ENCODE assay signal across 23 mouse cellular contexts in genomic region chr9:48725918-48726317, GRCm38 (mm10).
"Had no signal": no experiment of that assay in that cellular context is flagged by ENCODE, and none has a peak within 500 bp of the region (broad histone marks: within the 10 kb centered on the region; RNA-seq: fewer than 3 reads in every experiment).

No protein-coding gene starts in this region.

- H3K9me3 ChIP-seq: limb, embryonic 12.5 days; limb, embryonic 15.5 days; midbrain, embryonic 12.5 days; midbrain, embryonic 15.5 days; neural tube, embryonic 13.5 days; stomach, embryonic 15.5 days had no signal

- H3K27ac ChIP-seq: kidney, postnatal 0 days; limb, embryonic 12.5 days; limb, embryonic 15.5 days; liver, embryonic 14.5 days; midbrain, embryonic 12.5 days; midbrain, embryonic 15.5 days; neural tube, embryonic 13.5 days; stomach, embryonic 15.5 days had no signal

- ATAC-seq: intestine, postnatal 0 days; liver, postnatal 0 days; midbrain, embryonic 15.5 days had no signal

- H3K4me2 ChIP-seq: limb, embryonic 12.5 days; limb, embryonic 15.5 days; liver, embryonic 11.5 days; lung, embryonic 14.5 days; midbrain, embryonic 12.5 days; midbrain, embryonic 15.5 days; neural tube, embryonic 13.5 days; stomach, embryonic 15.5 days had no signal

- H3K9ac ChIP-seq: limb, embryonic 12.5 days; limb, embryonic 15.5 days; liver, embryonic 14.5 days; liver, postnatal 0 days; lung, embryonic 14.5 days; midbrain, embryonic 12.5 days; midbrain, embryonic 15.5 days; neural tube, embryonic 13.5 days; stomach, embryonic 15.5 days had no signal

- DNase-seq: kidney, adult 2 months; kidney, postnatal 36 days; layer of hippocampus, adult 9-11 months; left cerebral cortex, postnatal 4 days; liver, postnatal 0 days; lung, embryonic 14.5 days; lung, postnatal 10 days; lung, postnatal 4 days; retina, postnatal 1 day; right cerebral cortex, postnatal 25 days; spleen, adult 18-20 months; thymus, postnatal 25 days had no signal

- H3K4me3 ChIP-seq: limb, embryonic 12.5 days; limb, embryonic 15.5 days; midbrain, embryonic 12.5 days; midbrain, embryonic 15.5 days; myocyte; neural tube, embryonic 13.5 days; stomach, embryonic 15.5 days had no signal

- H3K27me3 ChIP-seq: midbrain, embryonic 12.5 days; midbrain, embryonic 15.5 days had no signal

- H3K36me3 ChIP-seq: limb, embryonic 12.5 days; limb, embryonic 15.5 days; midbrain, embryonic 12.5 days; midbrain, embryonic 15.5 days; neural tube, embryonic 13.5 days; stomach, embryonic 15.5 days had no signal
